Mouse (Mus musculus): ENCODE data around the gene Pfkfb4.

DNA sequence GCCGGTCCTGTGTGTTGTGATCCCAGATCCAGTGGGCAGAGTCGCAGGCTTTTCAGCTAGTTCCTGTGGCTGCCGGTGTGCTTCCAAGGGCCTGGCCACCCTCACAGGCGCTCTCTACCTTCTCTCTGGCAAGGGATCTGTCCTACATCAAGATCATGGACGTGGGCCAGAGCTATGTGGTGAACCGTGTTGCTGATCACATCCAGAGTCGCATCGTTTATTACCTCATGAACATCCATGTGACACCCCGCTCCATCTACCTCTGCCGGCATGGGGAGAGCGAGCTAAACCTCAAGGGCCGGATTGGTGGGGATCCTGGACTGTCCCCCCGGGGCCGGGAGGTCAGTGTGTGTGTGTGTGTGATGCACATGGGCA, 18.7 kb downstream of the Pfkfb4 start:
- TF ChIP-seq CTCF (IDR thresholded peaks at IDR 0.05; ENCODE audit: low read depth, low read length): no peak
- TF ChIP-seq POLR2A (IDR thresholded peaks at IDR 0.05; ENCODE audit: borderline replicate concordance, low read depth, low read length): no peak
